Mouse (Mus musculus) C2C12 (cell line): ENCODE measurements around the gene Tnrc6c.

Source experiments
- CEBPB ChIP-seq: IDR thresholded peaks from one replicate; pipeline ENCODE4 v1.6.1; 2011; ENCODE audit warnings: low read depth, mild to moderate bottlenecking, control low read depth, moderate library complexity
- CTCF ChIP-seq: IDR thresholded peaks from one replicate; pipeline ENCODE4 v1.5.1; 2011; ENCODE audit not compliant: control insufficient read depth, insufficient read depth, insufficient read length
- FOSL1 ChIP-seq: IDR thresholded peaks from one replicate; pipeline ENCODE4 v1.8.0; 2011; ENCODE audit warnings: mild to moderate bottlenecking, low read length; ENCODE audit not compliant: poor library complexity, insufficient read depth, severe bottlenecking
- MAX ChIP-seq: IDR thresholded peaks from one replicate; pipeline ENCODE4 v1.6.1; 2011; ENCODE audit warnings: mild to moderate bottlenecking, control low read depth
- MYOD1 ChIP-seq: IDR thresholded peaks from one replicate; pipeline ENCODE4 v1.6.1; 2011; ENCODE audit warnings: low read depth; ENCODE audit not compliant: control insufficient read depth, insufficient read length
- MYOG ChIP-seq: IDR thresholded peaks from one replicate; pipeline ENCODE4 v1.6.1; 2011; ENCODE audit not compliant: control insufficient read depth, insufficient read length; ENCODE audit errors: extremely low read depth
- USF1 ChIP-seq: IDR thresholded peaks from one replicate; pipeline ENCODE4 v1.6.1; 2011; ENCODE audit warnings: low read depth, mild to moderate bottlenecking, control low read depth, moderate library complexity

- no peak for TF ChIP-seq CTCF
- TF ChIP-seq MAX = no peak
- no peak for TF ChIP-seq USF1
- no peak for TF ChIP-seq MYOD1
- TF ChIP-seq MYOG = no peak
- no peak for TF ChIP-seq CEBPB
- no peak for TF ChIP-seq FOSL1
These were observed 56.8 kb downstream of the Tnrc6c start for GRCm38 (mm10) chr11:117710815-117711294.
